Mouse (Mus musculus): ENCODE data around the gene Slc25a19.

DNA sequence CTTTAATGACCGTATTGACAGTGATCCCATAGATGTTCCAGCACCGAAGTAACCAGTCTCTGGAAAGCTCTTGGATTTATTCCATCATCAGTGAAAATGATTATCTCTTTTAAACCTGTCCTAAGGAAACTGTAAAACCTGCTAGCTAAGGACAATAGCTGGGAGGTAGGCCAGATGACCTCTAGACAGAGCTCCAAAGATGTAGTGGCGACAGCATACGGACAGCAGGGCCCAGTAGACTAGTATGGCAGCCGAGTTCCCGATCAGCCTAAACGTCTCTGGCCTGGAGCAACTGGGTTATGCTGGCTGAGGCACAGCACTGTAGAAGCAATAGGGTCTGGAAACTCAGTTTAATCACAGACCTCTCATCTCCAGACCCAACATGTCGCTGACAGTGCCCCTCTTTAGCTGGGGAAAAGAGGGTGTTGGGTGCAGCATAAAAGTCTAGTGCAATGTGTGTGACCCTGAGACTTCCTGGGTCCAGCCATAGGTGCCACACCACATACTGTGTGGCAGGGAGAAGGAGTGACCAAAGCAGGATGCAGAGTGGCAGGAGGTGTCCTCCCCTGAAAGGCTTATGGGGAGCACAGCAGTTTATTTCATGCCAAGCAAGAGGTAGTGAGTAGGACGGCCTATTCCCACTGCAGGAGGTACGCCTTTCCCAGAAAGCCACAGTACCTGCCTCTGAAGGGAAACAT is 43.6 kb downstream of the Slc25a19 start:
- TF ChIP-seq CTCF (conservative IDR thresholded peaks at IDR 0.05; ENCODE audit: insufficient read depth, insufficient read length, low read depth, low read length) (no peak), POLR2A (IDR thresholded peaks at IDR 0.05; ENCODE audit: low read depth, low read length) (no peak)

Measured in kidney, adult 2 months (tissue).